Mouse (Mus musculus) heart, adult 2 months (tissue): Measurements from ENCODE around the gene Tmem221. TPM values are rescaled to one million over a fixed set of nuclear protein-coding genes. Genes with fewer than 3 reads are reported as not detected.

Experiments
- DNase-seq, 2 experiments: peaks; one replicate each; pipeline ENCODE4 v3.0.0; 2021
- H3K27ac ChIP-seq: fragments of 200-600 bp; 2 replicates; pipeline ENCODE4 v1.8.1; 2022
- H3K27me3 ChIP-seq: fragments of 200-500 bp; 2 replicates; pipeline ENCODE4 v1.6.1; 2012; ENCODE audit warnings: mild to moderate bottlenecking, low read length, inconsistent platforms, mixed read lengths; ENCODE audit not compliant: control insufficient read depth, insufficient read depth
- H3K36me3 ChIP-seq: fragments of 200-500 bp; 2 replicates; pipeline ENCODE4 v1.6.1; 2012; ENCODE audit warnings: low read length, inconsistent platforms; ENCODE audit not compliant: control insufficient read depth, insufficient read depth
- H3K4me1 ChIP-seq: fragments of 200-500 bp; 2 replicates; pipeline ENCODE4 v1.6.1; 2011; ENCODE audit warnings: low read length; ENCODE audit not compliant: control insufficient read depth, insufficient read depth
- H3K4me3 ChIP-seq: fragments of 200-600 bp; 2 replicates; pipeline ENCODE4 v1.8.1; 2022
- H3K79me2 ChIP-seq: fragments of 200-500 bp; replicated peaks from 2 replicates; pipeline ENCODE4 v1.6.1; 2012; ENCODE audit warnings: mild to moderate bottlenecking, inconsistent platforms, low read length, moderate library complexity, mixed read lengths; ENCODE audit not compliant: control insufficient read depth, insufficient read depth
- H3K9ac ChIP-seq: fragments of 200-500 bp; 2 replicates; pipeline ENCODE4 v1.6.1; 2012; ENCODE audit warnings: low read depth, mild to moderate bottlenecking, control low read depth, inconsistent platforms, low read length, mixed read lengths
- CTCF ChIP-seq: fragments of 200-600 bp; IDR thresholded peaks from 2 replicates; pipeline ENCODE4 v1.8.1; 2022; ENCODE audit warnings: antibody characterized with exemption, mild to moderate bottlenecking, moderate library complexity
- EP300 ChIP-seq: fragments of 200-500 bp; IDR thresholded peaks from 2 replicates; pipeline ENCODE4 v1.6.1; 2011; ENCODE audit warnings: low read depth, low read length, control low read depth; ENCODE audit not compliant: insufficient read depth
- POLR2A ChIP-seq: fragments of 200-500 bp; IDR thresholded peaks from 2 replicates; pipeline ENCODE4 v1.6.1; 2011; ENCODE audit warnings: mild to moderate bottlenecking, low read depth, low read length, control low read depth; ENCODE audit not compliant: insufficient read depth
- WGBS: fragments of 180-500 bp; shearing (Covaris S2); methylation state at CpG from one replicate; pipeline ENCODE4 v1.1.7; 2018; 5-methylcytosine and 5-hydroxymethylcytosine counted together
- intact Hi-C: fragments of 180-260 bp; cut with DNase I; formaldehyde crosslinking; loops from one replicate; pipeline ENCODE4 v1.15.1; 2025
- polyA plus RNA-seq: library from polyadenylated mRNA; depleted of rRNA; stranded (reverse); fragments of >200 nt; gene quantifications from 2 replicates; pipeline ENCODE4 v1.2.3, GENCODE M21; 2012; rRNA removed
- total RNA-seq, 2 experiments: library from RNA; stranded (reverse); gene quantifications; 2 replicates each; pipeline ENCODE4 v1.2.3; 2021

Gene Tmem221
- total and polyA plus RNA-seq, 3 experiments = 0.16 to 0.51 TPM; not detected in 1

DNA sequence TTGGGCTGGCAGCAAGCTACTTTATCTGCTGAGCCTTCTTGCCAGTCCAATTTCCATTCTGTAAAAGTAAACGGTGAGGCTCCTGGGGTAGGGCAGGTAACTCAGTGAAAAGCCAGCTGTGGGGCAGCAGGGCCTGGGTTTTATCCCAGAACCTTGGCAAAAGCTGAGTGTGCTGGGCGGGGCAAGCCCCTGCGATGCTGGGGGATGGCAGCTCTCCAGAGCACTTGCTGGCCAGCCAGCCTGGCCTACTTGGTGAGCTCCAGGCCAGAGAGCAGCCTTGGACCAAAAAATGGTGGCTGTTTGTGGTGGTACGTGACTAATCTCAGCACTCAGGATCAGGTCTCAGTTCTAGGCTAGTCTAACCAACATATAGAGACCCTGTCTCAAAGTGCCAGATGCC is 52.7 kb downstream of the Tmem221 start:
- intact Hi-C loops = no loop called here
- no peak overlapping the region for H3K4me3 ChIP-seq
- H3K9ac ChIP-seq = no peak overlapping the region
- H3K27me3 ChIP-seq = no peaks in the 10 kb centered on the region
- 44% methylated on average over 4 of the region's 4 CpGs for WGBS
- TF ChIP-seq CTCF (no peak), EP300 (no peak), POLR2A (no peak)
- H3K79me2 ChIP-seq = no peaks in the 10 kb centered on the region
- H3K27ac ChIP-seq = no peak overlapping the region
- H3K4me1 ChIP-seq = peaks cover 2% of the 10 kb centered on the region; the same call in 1 of the 2 replicates
- DNase-seq = peak; percentile 61 to 74
- no peaks in the 10 kb centered on the region for H3K36me3 ChIP-seq

- no peaks in the 10 kb centered on the region for H3K79me2 ChIP-seq
- WGBS = 95% methylated on average over 4 of the region's 4 CpGs
- TF ChIP-seq EP300 (no peak), POLR2A (no peak), CTCF (no peak)
- no peak overlapping the region for H3K9ac ChIP-seq
- intact Hi-C loops = no loop called here
- DNase-seq = no peak
- no peaks in the 10 kb centered on the region for H3K36me3 ChIP-seq
- peaks cover 2% of the 10 kb centered on the region; the same call in 1 of the 2 replicates for H3K4me1 ChIP-seq
- no peaks in the 10 kb centered on the region for H3K27me3 ChIP-seq
- H3K4me3 ChIP-seq = no peak overlapping the region
- no peak overlapping the region for H3K27ac ChIP-seq
These were observed 53.3 kb downstream of the Tmem221 start for GRCm38 (mm10) chr8:71505326-71505725.

DNA sequence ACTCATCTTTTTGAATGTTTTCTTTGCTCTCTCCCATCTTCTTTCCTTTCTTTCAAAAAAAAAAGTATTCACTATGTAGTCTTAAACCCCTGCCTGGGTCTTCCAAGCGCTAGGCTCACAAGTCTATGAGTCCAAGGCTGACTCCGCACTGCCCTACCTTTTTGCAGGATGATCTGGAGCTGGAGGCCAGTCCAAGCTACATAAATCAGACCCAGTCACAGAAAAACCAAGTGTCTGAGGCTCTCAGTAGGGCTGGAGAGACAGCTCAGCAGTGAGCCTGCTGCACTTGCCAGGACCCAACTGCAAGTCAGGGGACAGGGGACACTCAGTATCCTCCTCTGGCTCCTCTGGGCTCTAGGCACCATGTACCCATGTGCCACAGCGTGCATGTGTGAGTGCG is 54.3 kb downstream of the Tmem221 start:
- intact Hi-C loops = no loop called here
- Histone ChIP-seq H3K27ac (no peak overlapping the region), H3K4me1 (peaks cover 4% of the 10 kb centered on the region), H3K27me3 (no peaks in the 10 kb centered on the region), H3K9ac (no peak overlapping the region), H3K79me2 (no peaks in the 10 kb centered on the region), H3K4me3 (no peak overlapping the region), H3K36me3 (no peaks in the 10 kb centered on the region)
- TF ChIP-seq EP300 (no peak), POLR2A (no peak), CTCF (no peak)
- DNase-seq = no peak
- 93% methylated on average over 4 of the region's 4 CpGs for WGBS

Other genes with a start within 250 kb of the Tmem221 start
- gene Use1, start 192.0 kb downstream of the Tmem221 start, total RNA-seq = 100 to 1,000 TPM; 140 to 169 TPM
- 112 and 120 TPM in 2 replicates for gene Use1, start 192.0 kb downstream of the Tmem221 start, polyA plus RNA-seq
- 10 to 100 TPM; 12.4 to 15.2 TPM for gene Ocel1, start 187.6 kb downstream of the Tmem221 start, total RNA-seq
- 8.0 and 9.1 TPM in 2 replicates for gene Ocel1, start 187.6 kb downstream of the Tmem221 start, polyA plus RNA-seq
- gene Nr2f6, start 176.9 kb downstream of the Tmem221 start, total RNA-seq = 10 to 100 TPM; 47.6 to 56.7 TPM
- gene Nr2f6, start 176.9 kb downstream of the Tmem221 start, polyA plus RNA-seq = 53.9 and 63.2 TPM in 2 replicates
- gene Ushbp1, start 163.1 kb downstream of the Tmem221 start, total RNA-seq = 10 to 100 TPM; 22.9 to 23.9 TPM
- 71.7 and 72.2 TPM in 2 replicates for gene Ushbp1, start 163.1 kb downstream of the Tmem221 start, polyA plus RNA-seq
- 10 to 100 TPM; 62.8 to 70.2 TPM for gene Babam1, start 162.0 kb downstream of the Tmem221 start, total RNA-seq
- 88.7 and 91.3 TPM in 2 replicates for gene Babam1, start 162.0 kb downstream of the Tmem221 start, polyA plus RNA-seq
- not detected for gene Ankle1, start 152.9 kb downstream of the Tmem221 start, total RNA-seq
- 0.15 and 0.31 TPM in 2 replicates for gene Ankle1, start 152.9 kb downstream of the Tmem221 start, polyA plus RNA-seq
- gene Abhd8, start 95.2 kb downstream of the Tmem221 start, total RNA-seq = 10 to 100 TPM; 25.8 to 26.5 TPM
- 30.4 and 38.3 TPM in 2 replicates for gene Abhd8, start 95.2 kb downstream of the Tmem221 start, polyA plus RNA-seq
- 100 to 1,000 TPM; 120 to 128 TPM for gene Mrpl34, start 93.9 kb downstream of the Tmem221 start, total RNA-seq
- gene Mrpl34, start 93.9 kb downstream of the Tmem221 start, polyA plus RNA-seq = 81.7 and 153 TPM in 2 replicates
- gene Dda1, start 89.7 kb downstream of the Tmem221 start, total RNA-seq = 10 to 100 TPM; 30.4 to 31.8 TPM
- 51.8 and 51.9 TPM in 2 replicates for gene Dda1, start 89.7 kb downstream of the Tmem221 start, polyA plus RNA-seq
- gene Ano8, start 72.9 kb downstream of the Tmem221 start, total RNA-seq = 10 to 100 TPM; 15.6 to 16.3 TPM
- gene Ano8, start 72.9 kb downstream of the Tmem221 start, polyA plus RNA-seq = 15.3 and 18.4 TPM in 2 replicates
- 10 to 100 TPM; 16.6 to 20.5 TPM for gene Gtpbp3, start 70.8 kb downstream of the Tmem221 start, total RNA-seq
- 18.4 and 19.8 TPM in 2 replicates for gene Gtpbp3, start 70.8 kb downstream of the Tmem221 start, polyA plus RNA-seq
- gene Plvap, start 47.1 kb downstream of the Tmem221 start, total RNA-seq = 10 to 100 TPM; 22.1 to 28.3 TPM
- 37.2 and 42.9 TPM in 2 replicates for gene Plvap, start 47.1 kb downstream of the Tmem221 start, polyA plus RNA-seq
- not detected for gene Ccdc194, start 33.2 kb downstream of the Tmem221 start, total RNA-seq
- gene Ccdc194, start 33.2 kb downstream of the Tmem221 start, polyA plus RNA-seq = 0.10 and 0.23 TPM in 2 replicates
- 10 to 100 TPM; 17.4 to 18.1 TPM for gene Bst2, start 21.4 kb downstream of the Tmem221 start, total RNA-seq
- gene Bst2, start 21.4 kb downstream of the Tmem221 start, polyA plus RNA-seq = 69.8 and 85.9 TPM in 2 replicates
- 10 to 100 TPM; 27.0 to 29.7 TPM for gene Mvb12a, start 15.9 kb downstream of the Tmem221 start, total RNA-seq
- 51.6 and 53.7 TPM in 2 replicates for gene Mvb12a, start 15.9 kb downstream of the Tmem221 start, polyA plus RNA-seq
- under 1 TPM; 0.14 to 0.18 TPM for gene Nxnl1, start 7.7 kb upstream of the Tmem221 start, total RNA-seq
- 0.12 TPM in 1 of 2 replicates, not detected in the other for gene Nxnl1, start 7.7 kb upstream of the Tmem221 start, polyA plus RNA-seq
- 100 to 1,000 TPM; 159 to 191 TPM for gene Slc27a1, start 10.0 kb upstream of the Tmem221 start, total RNA-seq
- gene Slc27a1, start 10.0 kb upstream of the Tmem221 start, polyA plus RNA-seq = 227 and 281 TPM in 2 replicates
- gene Pgls, start 33.3 kb upstream of the Tmem221 start, total RNA-seq = 10 to 100 TPM; 58.6 to 66.3 TPM
- 53.2 and 80.4 TPM in 2 replicates for gene Pgls, start 33.3 kb upstream of the Tmem221 start, polyA plus RNA-seq
- under 1 TPM; 0.78 to 0.82 TPM for gene Fam129c, start 38.8 kb upstream of the Tmem221 start, total RNA-seq
- gene Fam129c, start 38.8 kb upstream of the Tmem221 start, polyA plus RNA-seq = 1.7 and 2.4 TPM in 2 replicates
- gene Colgalt1, start 52.1 kb upstream of the Tmem221 start, total RNA-seq = 10 to 100 TPM; 39.3 to 39.6 TPM
- 55.8 and 76.6 TPM in 2 replicates for gene Colgalt1, start 52.1 kb upstream of the Tmem221 start, polyA plus RNA-seq
- under 1 TPM; 0.61 to 0.86 TPM for gene Unc13a, start 112.9 kb upstream of the Tmem221 start, total RNA-seq
- gene Unc13a, start 112.9 kb upstream of the Tmem221 start, polyA plus RNA-seq = 1.4 and 1.8 TPM in 2 replicates
- gene Jak3, start 117.4 kb upstream of the Tmem221 start, total RNA-seq = 1 to 10 TPM; 8.1 to 8.6 TPM
- gene Jak3, start 117.4 kb upstream of the Tmem221 start, polyA plus RNA-seq = 23.3 and 24.0 TPM in 2 replicates
- 1 to 10 TPM; 4.0 to 4.1 TPM for gene Insl3, start 130.3 kb upstream of the Tmem221 start, total RNA-seq
- gene Insl3, start 130.3 kb upstream of the Tmem221 start, polyA plus RNA-seq = 16.3 and 19.3 TPM in 2 replicates
- gene B3gnt3, start 142.9 kb upstream of the Tmem221 start, total RNA-seq = 1 to 10 TPM; 6.1 to 6.4 TPM
- gene B3gnt3, start 142.9 kb upstream of the Tmem221 start, polyA plus RNA-seq = 5.4 and 8.6 TPM in 2 replicates
- under 1 TPM; 0.23 to 0.64 TPM for gene Fcho1, start 166.8 kb upstream of the Tmem221 start, total RNA-seq
- 2.7 and 4.5 TPM in 2 replicates for gene Fcho1, start 166.8 kb upstream of the Tmem221 start, polyA plus RNA-seq